Mouse (Mus musculus) testis, postnatal 10 days (tissue): ENCODE results near the gene Snapc3.
"Not testable (repeated sequence)": the region's sequence is repeated elsewhere in the genome, so short reads cannot be mapped to it uniquely, and the experiment has no call there.

Source experiments
- DNase-seq: peaks from one replicate; pipeline ENCODE4 v3.0.0; 2021; ENCODE audit warnings: low spot score

Gene Snapc3

DNA sequence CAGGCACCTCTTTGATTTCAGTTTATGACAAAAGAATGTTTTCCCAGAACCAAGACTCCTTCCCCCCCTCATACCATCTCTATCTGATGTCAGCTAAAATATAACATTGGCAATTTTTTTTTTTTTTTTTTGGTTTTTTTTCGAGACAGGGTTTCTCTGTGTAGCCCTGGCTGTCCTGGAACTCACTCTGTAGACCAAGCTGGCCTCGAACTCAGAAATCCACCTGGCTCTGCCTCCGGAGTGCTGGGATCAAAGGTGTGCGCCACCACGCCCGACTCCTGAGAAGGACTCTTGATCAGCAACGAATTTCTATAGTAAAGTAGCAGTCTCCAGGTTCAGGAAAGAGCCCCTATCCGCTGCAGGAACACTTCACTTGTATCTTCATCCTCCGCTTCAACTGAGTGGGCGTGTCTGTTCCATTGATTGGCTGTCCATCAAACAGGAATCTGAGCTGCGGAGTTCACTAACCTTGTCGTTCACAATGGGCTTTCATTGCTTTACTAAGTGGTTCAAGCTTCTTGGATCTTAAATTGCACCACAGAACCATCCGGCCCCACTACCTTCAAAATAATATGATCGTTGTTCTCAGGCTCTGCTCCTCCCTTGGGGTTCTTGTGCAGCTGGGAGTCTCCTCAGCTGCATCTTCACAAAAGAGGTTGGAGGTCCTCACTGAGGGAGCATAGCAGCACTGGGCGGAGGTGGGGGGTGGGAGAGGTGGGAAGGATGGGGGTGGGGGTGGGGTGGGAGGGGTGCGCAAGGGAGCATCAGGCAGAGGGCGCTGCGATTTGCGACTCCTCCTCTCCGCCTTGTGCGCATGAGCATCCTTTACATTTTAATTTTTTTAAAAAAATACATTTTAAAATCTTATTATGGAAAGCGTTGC is 82.9 kb downstream of the Snapc3 start:
- DNase-seq = no peak

DNA sequence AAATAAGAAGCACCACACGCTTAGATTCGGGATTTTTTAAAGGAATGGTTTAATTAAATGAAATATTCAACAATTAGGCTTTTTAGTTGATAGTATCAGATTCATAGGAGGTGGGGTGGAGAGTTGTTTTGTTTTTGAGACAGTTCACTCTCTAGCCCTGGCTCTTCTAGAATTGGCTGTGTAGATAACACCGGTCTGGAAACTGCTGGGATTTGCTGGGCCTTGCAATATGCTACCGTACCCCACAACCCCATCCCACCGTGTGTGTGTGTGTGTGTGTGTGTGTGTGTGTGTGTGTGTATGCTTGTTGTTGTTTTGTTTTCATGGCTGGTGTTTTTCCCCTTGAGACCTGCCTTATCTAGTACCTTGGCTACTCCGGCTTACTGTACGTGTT is 83.5 kb downstream of the Snapc3 start:
- no peak for DNase-seq

DNA sequence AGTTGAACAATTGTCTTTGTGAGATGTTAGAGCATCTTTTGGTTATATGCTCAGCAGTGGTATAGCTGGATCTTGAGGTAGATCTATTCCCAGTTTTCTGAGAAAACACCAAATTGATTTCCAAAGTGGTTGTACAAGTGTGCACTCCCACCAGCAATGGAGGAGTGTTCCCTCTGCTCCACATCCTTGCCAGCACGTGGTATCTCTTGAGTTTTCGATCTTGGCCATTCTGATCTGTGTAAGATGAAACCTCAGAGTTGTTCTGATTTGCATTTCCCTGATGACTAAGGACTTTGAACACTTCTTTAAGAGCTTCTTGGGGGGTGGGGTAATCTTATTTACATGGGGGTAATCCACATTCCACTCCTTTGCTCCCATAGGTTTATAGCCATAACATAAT is 92.1 kb downstream of the Snapc3 start:
- DNase-seq = no peak

DNA sequence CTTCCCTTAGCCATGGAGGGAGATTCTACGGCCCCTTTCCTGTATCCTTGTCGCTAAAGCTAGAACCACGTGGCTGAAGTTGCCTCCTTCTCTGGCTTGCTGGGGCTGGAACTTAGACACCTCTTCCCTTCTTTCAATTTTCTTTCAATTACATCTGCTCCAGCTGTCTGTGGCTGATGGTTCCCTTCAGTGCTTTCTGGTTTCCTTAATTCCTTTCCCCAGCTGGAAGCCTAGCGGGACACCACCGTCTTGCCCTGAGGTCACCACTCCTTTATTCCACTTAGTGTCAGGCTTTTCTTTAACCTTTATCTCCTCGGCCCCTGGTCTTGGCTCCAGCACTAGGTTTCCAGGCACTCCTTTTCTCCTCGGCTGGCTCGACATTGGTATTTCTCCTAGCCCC is 93.6 kb downstream of the Snapc3 start:
- no peak for DNase-seq

DNA sequence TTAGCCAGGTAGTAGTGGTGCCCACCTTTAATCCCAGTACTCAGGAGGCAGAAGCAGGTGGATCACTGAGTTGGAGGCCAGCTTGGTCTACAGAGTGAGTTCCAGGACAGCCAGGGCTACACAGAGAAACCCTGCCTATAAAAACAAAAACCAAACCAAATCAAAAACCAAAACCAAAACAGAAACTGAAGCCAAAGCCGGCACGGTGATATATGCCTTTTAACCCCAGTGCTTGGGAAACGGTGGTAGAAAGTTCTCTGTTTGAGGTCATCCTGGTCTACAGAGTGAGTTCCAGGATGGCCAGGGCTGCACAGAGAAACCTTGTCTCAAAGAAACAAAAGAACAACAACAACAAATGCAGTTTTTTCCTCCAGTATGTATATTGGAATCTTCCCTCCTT is 94.7 kb downstream of the Snapc3 start:
- no peak for DNase-seq

DNA sequence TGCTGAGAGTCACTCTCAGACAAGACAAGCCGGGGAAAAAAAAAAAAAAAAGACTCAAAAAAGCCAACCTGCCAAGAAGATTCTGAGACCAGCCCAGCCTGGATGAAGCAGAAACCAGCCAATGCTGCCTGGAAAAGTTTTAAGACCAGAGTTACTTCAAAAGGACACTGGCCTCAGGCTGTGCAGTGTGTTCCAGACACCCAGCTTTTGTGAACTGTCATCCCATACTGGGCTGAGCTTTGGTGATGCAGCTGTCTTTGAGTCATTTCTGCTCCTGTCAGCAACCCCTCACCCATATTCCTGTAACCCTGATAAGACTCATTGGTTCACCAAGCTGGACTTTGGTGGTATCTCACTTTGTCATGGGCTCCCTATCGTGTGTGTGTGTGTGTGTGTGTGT is 95.1 kb downstream of the Snapc3 start:
- no peak for DNase-seq

DNA sequence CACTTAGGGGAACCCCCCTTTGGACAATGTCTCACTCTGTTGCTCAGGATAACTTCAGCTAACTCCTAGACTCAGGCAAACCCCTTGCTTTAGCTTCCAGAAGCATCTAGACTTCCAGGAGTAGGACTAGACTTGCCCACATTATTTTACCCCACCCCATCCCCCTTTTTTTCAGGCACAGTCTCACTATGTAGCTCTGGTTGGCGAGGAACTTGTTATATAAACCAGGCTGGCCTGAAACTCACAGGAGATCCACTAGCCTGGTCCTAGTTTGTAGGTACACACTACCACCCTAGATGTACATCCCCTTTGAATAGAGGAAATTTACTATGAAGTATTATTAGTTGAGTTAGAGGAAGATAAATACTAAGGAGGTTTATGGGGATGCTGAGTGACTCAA is 96.7 kb downstream of the Snapc3 start:
- DNase-seq = no peak

DNA sequence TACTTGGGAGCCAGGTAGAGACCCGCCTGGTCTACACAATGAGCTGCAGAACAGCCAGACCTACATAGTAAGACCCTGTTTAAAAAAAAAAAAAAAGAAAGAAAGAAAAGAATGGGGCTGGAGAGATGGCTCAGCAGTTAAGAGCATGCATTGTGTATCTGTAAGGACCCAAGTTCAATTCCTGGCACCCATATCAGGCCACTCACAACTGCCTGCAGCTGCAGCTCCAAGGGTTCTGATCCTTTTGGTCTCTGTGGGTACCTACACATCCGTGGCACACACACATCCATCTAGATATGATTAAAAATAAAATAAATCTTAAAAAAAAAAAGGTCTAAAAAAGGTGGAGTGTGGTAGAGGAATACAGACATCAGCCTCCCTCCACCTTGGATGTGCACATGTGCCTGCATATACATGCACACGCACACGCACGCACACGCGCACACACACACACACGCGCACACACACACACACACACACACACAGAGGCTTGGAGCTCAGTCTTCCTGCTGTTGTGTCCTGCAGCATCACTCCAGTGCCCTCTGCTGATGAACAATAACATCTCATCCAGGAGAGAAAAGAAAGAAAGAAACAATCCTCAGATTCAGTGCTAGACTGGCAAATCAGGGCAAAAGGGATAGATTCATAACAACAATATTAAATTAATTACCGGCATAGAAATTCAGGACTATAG is 97.6 kb downstream of the Snapc3 start:
- no peak for DNase-seq

DNA sequence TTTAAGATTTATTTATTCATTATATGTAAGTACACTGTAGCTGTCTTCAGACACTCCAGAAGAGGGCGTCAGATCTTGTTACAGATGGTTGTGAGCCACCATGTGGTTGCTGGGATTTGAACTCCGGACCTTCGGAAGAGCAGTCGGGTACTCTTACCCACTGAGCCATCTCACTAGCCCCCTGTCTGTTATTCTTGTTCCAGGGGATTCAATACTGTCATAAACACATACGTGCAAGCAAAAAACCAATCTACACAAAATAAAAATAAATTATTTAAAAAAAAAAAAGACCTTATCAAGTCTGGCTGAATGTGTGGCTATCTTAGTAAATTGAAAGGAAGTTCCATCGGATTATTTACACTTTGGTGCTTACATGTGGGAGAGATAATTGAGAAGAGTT is 98.6 kb downstream of the Snapc3 start:
- DNase-seq = not testable (repeated sequence)
